Mouse (Mus musculus) embryonic facial prominence, embryonic 15.5 days (tissue): Measurements from ENCODE around the gene Fras1. TPM values are rescaled to one million over a fixed set of nuclear protein-coding genes. Genes with fewer than 3 reads are reported as not detected.

Source experiments
- ATAC-seq: fragments of 200-750 bp; cut with Nextera tagmentation; 2 replicates; pipeline ENCODE4 v1.8.0; 2017; ENCODE audit warnings: low read depth, moderate TSS enrichment; ENCODE audit not compliant: insufficient number of reproducible peaks, low FRiP score, low TSS enrichment
- H3K27ac ChIP-seq: fragments of 300-500 bp; sonication (generic); replicated peaks from 2 replicates; pipeline ENCODE4 v1.5.1; 2015; ENCODE audit warnings: mild to moderate bottlenecking, inconsistent platforms
- H3K27me3 ChIP-seq: fragments of 300-500 bp; sonication (generic); 2 replicates; pipeline ENCODE4 v1.6.1; 2015; ENCODE audit warnings: inconsistent platforms
- H3K36me3 ChIP-seq: fragments of 300-500 bp; sonication (generic); 2 replicates; pipeline ENCODE4 v1.6.1; 2015; ENCODE audit warnings: mild to moderate bottlenecking, inconsistent platforms
- H3K4me1 ChIP-seq: fragments of 300-500 bp; sonication (generic); 2 replicates; pipeline ENCODE4 v1.6.1; 2015; ENCODE audit warnings: inconsistent platforms
- H3K4me2 ChIP-seq: fragments of 300-500 bp; sonication (generic); replicated peaks from 2 replicates; pipeline ENCODE4 v1.6.1; 2015; ENCODE audit warnings: mild to moderate bottlenecking, inconsistent platforms
- H3K4me3 ChIP-seq: fragments of 300-500 bp; sonication (generic); replicated peaks from 2 replicates; pipeline ENCODE4 v1.5.1; 2015; ENCODE audit warnings: mild to moderate bottlenecking, inconsistent platforms
- H3K9ac ChIP-seq: fragments of 300-500 bp; sonication (generic); 2 replicates; pipeline ENCODE4 v1.6.1; 2015; ENCODE audit warnings: inconsistent platforms
- H3K9me3 ChIP-seq: fragments of 300-500 bp; sonication (generic); replicated peaks from 2 replicates; pipeline ENCODE4 v1.6.1; 2016; ENCODE audit warnings: inconsistent platforms
- WGBS: fragments of 180-500 bp; shearing (Covaris S2); methylation state at CpG from one replicate; pipeline ENCODE4 v1.1.7; 2015; 5-methylcytosine and 5-hydroxymethylcytosine counted together
- polyA plus RNA-seq: library from polyadenylated mRNA; unstranded; fragments of >200 nt; fragmentation: Nextera tagmentation; extraction: Ambion mirVana; gene quantifications from 2 replicates; pipeline ENCODE4 v1.2.1, GENCODE M21; 2015

Fras1 gene
- polyA plus RNA-seq, 1 experiment from 2014 or later, result 18.7 TPM

- peaks cover 21% of the 10 kb centered on the region for H3K4me1 ChIP-seq
- peak; percentile 88 for ATAC-seq
- peak overlapping the region; percentile 67 for H3K4me3 ChIP-seq
- H3K36me3 ChIP-seq, result no peaks in the 10 kb centered on the region
- H3K9me3 ChIP-seq, result no peaks in the 10 kb centered on the region
- peak overlapping the region; percentile 78 for H3K27ac ChIP-seq
- H3K4me2 ChIP-seq, result peak overlapping the region; percentile 93
- WGBS, result under 1% methylated on average over 64 of the region's 84 CpGs
- peak overlapping the region; percentile 57 for H3K9ac ChIP-seq
- no peaks in the 10 kb centered on the region for H3K27me3 ChIP-seq
These were observed 489 bp downstream of the Fras1 start for GRCm38 (mm10) chr5:96373986-96374901.

DNA sequence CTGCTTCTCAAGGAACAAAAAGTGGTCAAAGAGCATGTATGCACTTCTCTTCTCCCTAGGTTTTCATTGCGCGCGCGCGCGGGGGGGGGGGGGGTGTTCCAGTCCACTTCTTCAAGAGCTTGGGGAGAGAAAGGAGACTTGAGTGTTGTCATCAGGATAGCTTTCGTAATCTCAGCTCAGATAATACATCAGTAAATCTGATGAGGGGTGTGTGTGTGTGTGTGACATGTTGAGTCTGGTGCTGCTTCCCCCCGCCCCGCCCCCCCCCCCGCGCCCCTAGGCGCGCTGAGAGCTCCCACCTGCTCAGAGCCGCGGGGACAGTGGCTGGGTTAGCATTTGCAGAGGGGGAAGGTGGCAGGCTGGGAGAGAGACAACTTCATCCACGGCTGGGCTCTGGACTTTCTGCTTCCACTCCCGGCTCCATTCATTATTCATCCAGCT is 1.7 kb downstream of the Fras1 start:
- H3K27ac ChIP-seq, result no peak overlapping the region; the same call in 1 of the 2 replicates
- 0% methylated on average over 13 of the region's 17 CpGs for whole genome bisulfite sequencing
- ATAC-seq, result no peak
- H3K36me3 ChIP-seq, result no peaks in the 10 kb centered on the region
- peak overlapping the region; percentile 93 for H3K4me2 ChIP-seq
- H3K4me1 ChIP-seq, result peaks cover 21% of the 10 kb centered on the region
- H3K4me3 ChIP-seq, result peak overlapping the region; percentile 67
- 0 out of 2 replicates have a peak overlapping the region, but pooled peaks have one; percentile 57 for H3K9ac ChIP-seq
- H3K27me3 ChIP-seq, result no peaks in the 10 kb centered on the region
- H3K9me3 ChIP-seq, result no peaks in the 10 kb centered on the region

GRCm38 (mm10) chr5:96376216-96376615 is 2.5 kb downstream of the Fras1 start:
- Histone ChIP-seq H3K4me3 (peak overlapping the region; percentile 67), H3K4me2 (peak overlapping the region; percentile 93)
- ATAC-seq, result no peak

GRCm38 (mm10) chr5:96386138-96386933 is 12.6 kb downstream of the Fras1 start:
- Histone ChIP-seq H3K9me3 (no peaks in the 10 kb centered on the region), H3K27me3 (no peaks in the 10 kb centered on the region), H3K4me1 (no peaks in the 10 kb centered on the region), H3K4me3 (no peak overlapping the region), H3K4me2 (no peak overlapping the region), H3K27ac (no peak overlapping the region), H3K9ac (no peak overlapping the region), H3K36me3 (no peaks in the 10 kb centered on the region)
- no peak for ATAC-seq
- 76% methylated on average over 15 of the region's 15 CpGs for WGBS

More at GRCm38 (mm10) chr5:96376216-96376615, 2.5 kb downstream of the Fras1 start:
- H3K9ac ChIP-seq, result no peak overlapping the region
- H3K36me3 ChIP-seq, result no peaks in the 10 kb centered on the region
- 48% methylated on average over 4 of the region's 4 CpGs for WGBS
- H3K9me3 ChIP-seq, result no peaks in the 10 kb centered on the region
- no peaks in the 10 kb centered on the region for H3K27me3 ChIP-seq
- H3K4me1 ChIP-seq, result peaks cover 21% of the 10 kb centered on the region
- H3K27ac ChIP-seq, result no peak overlapping the region

- Histone ChIP-seq H3K36me3 (no peaks in the 10 kb centered on the region), H3K27me3 (no peaks in the 10 kb centered on the region), H3K4me1 (no peaks in the 10 kb centered on the region), H3K9me3 (no peaks in the 10 kb centered on the region), H3K27ac (no peak overlapping the region), H3K9ac (no peak overlapping the region), H3K4me2 (no peak overlapping the region), H3K4me3 (no peak overlapping the region)
- no peak for ATAC-seq
- WGBS, result 93% methylated on average over 8 of the region's 8 CpGs
These were observed 14.6 kb downstream of the Fras1 start for GRCm38 (mm10) chr5:96388306-96388705.

- Histone ChIP-seq H3K4me1 (no peaks in the 10 kb centered on the region), H3K27ac (no peak overlapping the region), H3K27me3 (no peaks in the 10 kb centered on the region), H3K9ac (no peak overlapping the region), H3K4me2 (no peak overlapping the region), H3K36me3 (no peaks in the 10 kb centered on the region), H3K4me3 (no peak overlapping the region), H3K9me3 (no peaks in the 10 kb centered on the region)
- 75% methylated on average over 11 of the region's 11 CpGs for WGBS
- no peak; the same call in 1 of the 2 replicates for ATAC-seq
These were observed 16.3 kb downstream of the Fras1 start for GRCm38 (mm10) chr5:96389963-96390623.

GRCm38 (mm10) chr5:96391086-96391485 is 17.3 kb downstream of the Fras1 start:
- H3K4me1 ChIP-seq, result peaks cover 7% of the 10 kb centered on the region; the same call in 1 of the 2 replicates
- 93% methylated on average over 4 of the region's 4 CpGs for whole genome bisulfite sequencing
- no peak overlapping the region for H3K27ac ChIP-seq
- H3K36me3 ChIP-seq, result no peaks in the 10 kb centered on the region
- H3K9ac ChIP-seq, result no peak overlapping the region
- H3K27me3 ChIP-seq, result no peaks in the 10 kb centered on the region
- H3K9me3 ChIP-seq, result no peaks in the 10 kb centered on the region
- H3K4me3 ChIP-seq, result no peak overlapping the region
- no peak for ATAC-seq
- H3K4me2 ChIP-seq, result no peak overlapping the region

DNA sequence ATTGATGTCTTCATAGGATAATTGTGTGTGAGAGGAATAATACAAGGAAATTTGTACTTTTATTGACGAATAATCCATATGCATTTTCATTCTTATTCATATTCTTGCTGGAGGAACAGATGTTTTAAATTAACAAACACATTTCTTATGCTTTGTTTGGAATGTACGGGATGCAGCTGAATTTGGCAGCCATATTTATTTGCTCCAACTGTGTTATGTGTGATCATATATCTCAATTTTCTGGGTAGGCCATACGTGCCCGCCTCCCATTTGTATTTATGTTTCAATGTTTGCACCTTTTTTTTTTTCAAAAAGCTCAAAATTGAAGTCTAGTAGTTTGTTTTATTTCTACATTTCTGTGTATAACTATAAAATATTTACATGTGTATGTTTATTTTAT is 21.2 kb downstream of the Fras1 start:
- ATAC-seq, result no peak
- no peaks in the 10 kb centered on the region for H3K27me3 ChIP-seq
- H3K9me3 ChIP-seq, result no peaks in the 10 kb centered on the region
- no peaks in the 10 kb centered on the region for H3K36me3 ChIP-seq
- 52% methylated on average over 4 of the region's 4 CpGs for WGBS
- no peak overlapping the region for H3K9ac ChIP-seq
- H3K4me1 ChIP-seq, result peaks cover 8% of the 10 kb centered on the region; the same call in 1 of the 2 replicates
- H3K4me2 ChIP-seq, result no peak overlapping the region
- no peak overlapping the region for H3K27ac ChIP-seq
- no peak overlapping the region for H3K4me3 ChIP-seq

DNA sequence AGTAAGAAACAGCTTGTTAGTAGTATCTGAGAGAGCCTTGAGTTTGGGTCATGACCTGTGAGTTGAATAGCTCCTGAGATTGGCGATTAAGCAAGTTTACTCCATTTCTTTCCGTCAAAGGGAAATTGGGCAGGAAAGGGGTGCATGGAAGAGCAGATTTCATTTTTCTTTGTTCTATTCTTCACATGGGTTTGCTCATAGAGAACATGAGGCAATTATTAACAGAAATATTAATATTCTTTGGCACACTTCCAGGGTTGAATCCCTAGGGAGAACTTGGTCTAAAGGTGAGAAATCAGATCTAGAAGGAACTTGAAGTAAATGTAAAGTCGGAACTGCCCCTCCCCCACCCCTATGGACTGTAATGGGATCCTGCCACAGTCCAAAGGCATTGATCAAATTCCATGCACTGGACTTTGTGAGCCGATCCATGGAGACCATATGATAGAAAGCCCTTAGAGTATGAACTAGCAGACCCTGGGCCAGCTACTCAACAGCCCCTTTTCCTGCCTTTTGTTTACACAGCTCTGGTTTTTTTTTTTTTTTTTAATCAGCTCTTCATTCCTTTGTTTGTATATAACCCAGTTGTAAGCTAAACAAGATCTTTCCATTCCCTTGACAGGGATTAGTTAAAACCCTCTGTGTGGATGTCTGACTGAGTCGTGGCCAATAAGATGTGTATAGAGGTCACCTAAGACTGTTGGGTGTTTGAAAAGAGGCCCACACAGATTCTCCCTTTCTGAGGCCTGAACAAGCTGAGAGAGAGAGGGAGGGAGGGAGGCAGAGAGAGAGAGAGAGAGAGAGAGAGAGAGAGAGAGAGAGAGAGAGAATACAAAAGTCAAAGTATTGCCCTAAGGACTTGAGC is 22.3 kb downstream of the Fras1 start:
- WGBS, result 32% methylated on average over 5 of the region's 5 CpGs
- H3K9ac ChIP-seq, result no peak overlapping the region
- no peak overlapping the region for H3K4me3 ChIP-seq
- H3K4me1 ChIP-seq, result peaks cover 8% of the 10 kb centered on the region; the same call in 1 of the 2 replicates
- no peak overlapping the region for H3K4me2 ChIP-seq
- H3K9me3 ChIP-seq, result no peaks in the 10 kb centered on the region
- no peaks in the 10 kb centered on the region for H3K27me3 ChIP-seq
- no peak for ATAC-seq
- no peaks in the 10 kb centered on the region for H3K36me3 ChIP-seq
- no peak overlapping the region for H3K27ac ChIP-seq

- no peak overlapping the region for H3K9ac ChIP-seq
- H3K27ac ChIP-seq, result no peak overlapping the region
- H3K36me3 ChIP-seq, result no peaks in the 10 kb centered on the region
- 84% methylated on average over 3 of the region's 3 CpGs for WGBS
- no peak for ATAC-seq
- no peaks in the 10 kb centered on the region for H3K27me3 ChIP-seq
- no peak overlapping the region for H3K4me2 ChIP-seq
- no peaks in the 10 kb centered on the region for H3K9me3 ChIP-seq
- H3K4me3 ChIP-seq, result no peak overlapping the region
- H3K4me1 ChIP-seq, result 0 out of 2 replicates have a peak, but pooled peaks cover 9% of the 10 kb centered on the region
These were observed 28.8 kb downstream of the Fras1 start for GRCm38 (mm10) chr5:96402555-96402954.
